Mouse (Mus musculus): ENCODE measurements around the gene Pla2g2f. TPM values are rescaled to one million over a fixed set of nuclear protein-coding genes. Genes with fewer than 3 reads are reported as not detected.

Pla2g2f gene
- polyA plus RNA-seq, 1 experiment from 2014 or later = 0.12 TPM

GRCm38 (mm10) chr4:138734105-138734504 is 23.3 kb downstream of the Pla2g2f start:
- no peaks in the 10 kb centered on the region for H3K9me3 ChIP-seq (ENCODE audit: control insufficient read depth, low read length)
- H3K4me1 ChIP-seq (replicated peaks; ENCODE audit: control insufficient read depth, insufficient read depth, low read length) = no peaks in the 10 kb centered on the region
- H3K36me3 ChIP-seq (ENCODE audit: control insufficient read depth, insufficient read depth, low read length) = no peaks in the 10 kb centered on the region
- ATAC-seq (ENCODE audit: low FRiP score) (no peak), DNase-seq (ENCODE audit: low spot score) (no peak)
- H3K27me3 ChIP-seq (ENCODE audit: control insufficient read depth, insufficient read depth, low read length) = no peaks in the 10 kb centered on the region
- H3K4me3 ChIP-seq (ENCODE audit: low read depth, low read length) = no peak overlapping the region
- H3K9ac ChIP-seq (ENCODE audit: low read depth, low read length) = no peak overlapping the region
- H3K27ac ChIP-seq (ENCODE audit: low read depth, low read length) = no peak overlapping the region
- 80% methylated on average over 7 of the region's 7 CpGs for whole genome bisulfite sequencing
- no peak overlapping the region for H3K4me2 ChIP-seq (replicated peaks; ENCODE audit: low read depth, low read length)

DNA sequence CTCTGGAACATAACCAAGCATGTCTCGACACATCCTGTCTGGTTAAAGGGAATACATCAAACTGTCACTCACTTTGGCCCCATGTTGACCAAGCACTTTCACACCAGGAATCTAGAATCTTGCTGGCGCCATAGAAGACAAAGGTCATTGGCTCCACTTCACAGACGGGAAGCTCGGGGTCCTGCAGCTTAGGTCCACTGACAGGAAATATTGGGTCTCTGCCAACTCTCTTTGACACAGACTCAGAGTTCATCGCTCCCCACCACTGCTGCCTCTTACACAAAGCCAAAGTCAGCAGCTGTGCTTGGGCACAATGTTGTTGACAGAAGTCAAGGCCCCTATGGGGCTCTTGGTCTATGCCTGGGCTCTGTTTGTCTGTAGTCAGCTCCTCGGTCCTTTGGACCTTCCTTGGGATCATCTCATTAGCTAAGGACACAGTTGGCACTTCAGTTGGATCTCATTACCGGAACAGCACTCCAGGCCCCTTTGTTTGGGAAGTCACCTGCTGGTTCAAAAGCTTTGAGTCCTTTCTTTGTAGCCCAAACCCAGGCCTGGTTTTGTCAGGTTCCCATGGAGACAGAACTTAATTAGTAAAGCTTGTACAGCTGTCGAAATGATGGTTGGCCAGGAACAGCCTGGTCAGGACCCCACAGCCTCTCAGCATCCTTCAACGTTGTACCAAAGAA is 28.3 kb downstream of the Pla2g2f start:
- H3K4me3 ChIP-seq (ENCODE audit: low read depth, low read length) = no peak overlapping the region
- H3K4me1 ChIP-seq (replicated peaks; ENCODE audit: control insufficient read depth, insufficient read depth, low read length) = 0 out of 2 replicates have a peak, but pooled peaks cover 5% of the 10 kb centered on the region
- H3K27me3 ChIP-seq (ENCODE audit: control insufficient read depth, insufficient read depth, low read length) = no peaks in the 10 kb centered on the region
- H3K4me2 ChIP-seq (replicated peaks; ENCODE audit: low read depth, low read length) = no peak overlapping the region
- H3K36me3 ChIP-seq (ENCODE audit: control insufficient read depth, insufficient read depth, low read length) = no peaks in the 10 kb centered on the region
- H3K9ac ChIP-seq (ENCODE audit: low read depth, low read length) = no peak overlapping the region
- H3K27ac ChIP-seq (ENCODE audit: low read depth, low read length) = no peak overlapping the region
- no peaks in the 10 kb centered on the region for H3K9me3 ChIP-seq (ENCODE audit: control insufficient read depth, low read length)
- DNase-seq (ENCODE audit: low spot score) (peak; percentile 36), ATAC-seq (ENCODE audit: low FRiP score) (no peak)
- 31% methylated on average over 9 of the region's 9 CpGs for WGBS

DNA sequence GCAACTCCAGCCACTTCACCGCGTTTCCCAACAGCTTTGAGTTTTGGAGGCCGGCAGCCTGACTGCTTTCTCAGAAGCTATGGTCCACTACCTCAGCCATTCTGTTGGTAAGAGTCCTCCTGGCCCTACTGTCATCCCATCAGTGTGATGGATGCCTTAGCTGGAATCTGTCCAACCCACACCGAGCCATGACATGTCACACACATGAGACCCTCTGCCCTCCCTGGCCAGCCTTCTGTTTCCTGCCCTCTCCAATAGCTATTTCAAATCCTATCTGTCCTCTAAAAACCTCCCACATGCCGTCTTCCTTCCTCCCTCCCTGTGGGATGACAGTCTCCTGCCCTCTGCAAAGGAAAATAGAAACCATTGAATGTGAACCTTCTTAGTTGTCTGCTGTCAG is 31.7 kb downstream of the Pla2g2f start:
- H3K27ac ChIP-seq (ENCODE audit: low read depth, low read length) = no peak overlapping the region
- no peak overlapping the region for H3K4me2 ChIP-seq (replicated peaks; ENCODE audit: low read depth, low read length)
- no peaks in the 10 kb centered on the region for H3K36me3 ChIP-seq (ENCODE audit: control insufficient read depth, insufficient read depth, low read length)
- H3K4me1 ChIP-seq (replicated peaks; ENCODE audit: control insufficient read depth, insufficient read depth, low read length) = 0 out of 2 replicates have a peak, but pooled peaks cover 5% of the 10 kb centered on the region
- no peak overlapping the region for H3K9ac ChIP-seq (ENCODE audit: low read depth, low read length)
- H3K4me3 ChIP-seq (ENCODE audit: low read depth, low read length) = no peak overlapping the region
- WGBS = 67% methylated on average over 5 of the region's 5 CpGs
- H3K9me3 ChIP-seq (ENCODE audit: control insufficient read depth, low read length) = no peaks in the 10 kb centered on the region
- DNase-seq (ENCODE audit: low spot score) = no peak
- no peak for ATAC-seq (ENCODE audit: low FRiP score)
- H3K27me3 ChIP-seq (ENCODE audit: control insufficient read depth, insufficient read depth, low read length) = no peaks in the 10 kb centered on the region

DNA sequence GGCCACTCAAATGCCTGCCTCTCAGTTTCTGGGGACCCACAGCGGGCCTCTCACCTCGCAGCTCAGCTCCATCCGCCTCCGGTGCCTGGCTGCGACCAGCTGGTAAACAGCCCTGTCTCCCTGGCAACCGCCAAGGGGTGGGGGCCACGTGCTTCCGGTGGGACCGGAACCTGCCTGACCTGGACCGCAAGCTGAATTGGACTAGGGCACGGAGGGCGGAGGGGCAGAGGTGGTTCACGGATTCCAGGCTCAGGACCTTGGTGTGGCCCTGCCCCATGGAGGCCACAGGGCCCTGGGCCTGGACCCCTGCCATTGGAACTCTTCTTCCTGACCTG is 32.3 kb downstream of the Pla2g2f start:
- ATAC-seq (ENCODE audit: low FRiP score) = peak; percentile 79
- DNase-seq (ENCODE audit: low spot score) = peak; percentile 75
- WGBS = 8% methylated on average over 13 of the region's 13 CpGs
- peak overlapping the region; percentile 16; the same call in 1 of the 2 replicates for H3K4me3 ChIP-seq (ENCODE audit: low read depth, low read length)
- peak overlapping the region; percentile 54 for H3K9ac ChIP-seq (ENCODE audit: low read depth, low read length)
- H3K36me3 ChIP-seq (ENCODE audit: control insufficient read depth, insufficient read depth, low read length) = no peaks in the 10 kb centered on the region
- no peaks in the 10 kb centered on the region for H3K9me3 ChIP-seq (ENCODE audit: control insufficient read depth, low read length)
- H3K27ac ChIP-seq (ENCODE audit: low read depth, low read length) = 0 out of 2 replicates have a peak overlapping the region, but pooled peaks have one; percentile 4
- H3K4me2 ChIP-seq (replicated peaks; ENCODE audit: low read depth, low read length) = peak overlapping the region; percentile 54
- H3K4me1 ChIP-seq (replicated peaks; ENCODE audit: control insufficient read depth, insufficient read depth, low read length) = 0 out of 2 replicates have a peak, but pooled peaks cover 5% of the 10 kb centered on the region
- no peaks in the 10 kb centered on the region for H3K27me3 ChIP-seq (ENCODE audit: control insufficient read depth, insufficient read depth, low read length)

GRCm38 (mm10) chr4:138724354-138725126 is 32.9 kb downstream of the Pla2g2f start, which contains the start of gene Pla2g2c:
TSS of gene Pla2g2c (plus strand) at chr4:138724792.
- 50% methylated on average over 18 of the region's 18 CpGs for WGBS
- peak within 1 kb of the TSS; percentile 54 for H3K4me2 ChIP-seq (replicated peaks; ENCODE audit: low read depth, low read length)
- H3K27me3 ChIP-seq (ENCODE audit: control insufficient read depth, insufficient read depth, low read length) = no peaks in the 10 kb centered on the region
- no peaks in the 10 kb centered on the region for H3K9me3 ChIP-seq (ENCODE audit: control insufficient read depth, low read length)
- peak within 1 kb of the TSS; percentile 16; the same call in 1 of the 2 replicates for H3K4me3 ChIP-seq (ENCODE audit: low read depth, low read length)
- ATAC-seq (ENCODE audit: low FRiP score) (no peak), DNase-seq (ENCODE audit: low spot score) (no peak)
- no peaks in the 10 kb centered on the region for H3K36me3 ChIP-seq (ENCODE audit: control insufficient read depth, insufficient read depth, low read length)
- peak within 1 kb of the TSS; percentile 54 for H3K9ac ChIP-seq (ENCODE audit: low read depth, low read length)
- H3K4me1 ChIP-seq (replicated peaks; ENCODE audit: control insufficient read depth, insufficient read depth, low read length) = 0 out of 2 replicates have a peak, but pooled peaks cover 5% of the 10 kb centered on the region
- H3K27ac ChIP-seq (ENCODE audit: low read depth, low read length) = 0 out of 2 replicates have a peak within 1 kb of the TSS, but pooled peaks have one; percentile 4

DNA sequence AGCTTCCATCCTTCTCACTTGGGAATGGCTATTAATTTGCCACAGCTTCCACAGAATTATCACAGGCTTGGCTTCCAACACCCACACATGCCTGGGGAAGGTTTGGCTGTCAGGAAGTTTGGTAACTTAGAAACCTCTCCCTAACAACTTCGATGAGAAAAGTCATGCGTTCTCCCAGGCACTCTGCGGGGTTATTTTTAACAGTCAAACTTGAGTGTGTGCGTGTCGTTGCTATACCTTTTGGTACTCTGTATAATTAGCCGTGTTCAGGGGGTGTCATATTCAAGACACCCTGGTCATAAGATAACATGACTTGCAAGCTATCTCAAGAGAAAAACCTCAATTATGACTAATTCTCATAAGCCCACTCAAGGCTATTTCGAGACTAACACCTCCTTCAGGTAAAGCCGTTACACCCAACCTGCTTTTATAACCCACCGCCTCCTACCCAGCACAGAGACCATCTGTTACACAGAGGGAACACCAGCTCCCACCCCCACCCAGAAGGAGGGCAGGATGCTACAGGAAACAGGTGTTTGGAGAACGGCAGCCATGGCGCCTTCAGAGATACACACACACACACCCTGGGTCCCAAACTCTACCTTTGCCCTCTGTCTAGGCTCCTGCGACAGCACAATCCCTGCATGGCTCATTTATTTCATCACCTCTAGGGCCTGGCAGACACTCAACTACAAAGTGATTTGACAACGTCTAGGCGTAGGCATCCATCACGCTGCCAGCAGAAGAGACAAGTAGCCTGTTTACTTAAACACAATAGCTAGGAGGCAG is 33.7 kb downstream of the Pla2g2f start:
- Histone ChIP-seq H3K9ac (ENCODE audit: low read depth, low read length) (no peak overlapping the region), H3K4me2 (replicated peaks; ENCODE audit: low read depth, low read length) (no peak overlapping the region), H3K27me3 (ENCODE audit: control insufficient read depth, insufficient read depth, low read length) (no peaks in the 10 kb centered on the region), H3K9me3 (ENCODE audit: control insufficient read depth, low read length) (no peaks in the 10 kb centered on the region), H3K4me3 (ENCODE audit: low read depth, low read length) (no peak overlapping the region), H3K36me3 (ENCODE audit: control insufficient read depth, insufficient read depth, low read length) (no peaks in the 10 kb centered on the region), H3K4me1 (replicated peaks; ENCODE audit: control insufficient read depth, insufficient read depth, low read length) (0 out of 2 replicates have a peak, but pooled peaks cover 5% of the 10 kb centered on the region), H3K27ac (ENCODE audit: low read depth, low read length) (no peak overlapping the region)
- no peak for DNase-seq (ENCODE audit: low spot score)
- ATAC-seq (ENCODE audit: low FRiP score) = no peak
- 74% methylated on average over 15 of the region's 15 CpGs for WGBS

DNA sequence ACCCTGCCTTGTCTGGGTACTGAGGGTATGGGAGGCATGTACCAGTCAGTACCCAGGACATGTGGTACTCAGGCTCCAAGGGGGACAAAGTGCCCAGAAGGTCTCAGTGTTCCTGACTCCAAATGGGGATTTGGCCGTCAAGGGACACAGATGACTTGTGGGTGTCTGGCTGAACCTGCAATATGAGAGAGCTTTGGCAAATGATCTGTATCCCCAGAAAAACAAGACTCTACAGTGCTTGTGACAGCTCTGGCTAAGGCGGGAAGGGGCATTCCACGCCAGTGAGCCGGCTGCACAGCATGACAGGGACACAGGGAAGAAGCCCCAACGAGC is 38.2 kb downstream of the Pla2g2f start:
- H3K4me1 ChIP-seq (replicated peaks; ENCODE audit: control insufficient read depth, insufficient read depth, low read length) = no peaks in the 10 kb centered on the region
- H3K36me3 ChIP-seq (ENCODE audit: control insufficient read depth, insufficient read depth, low read length) = no peaks in the 10 kb centered on the region
- no peaks in the 10 kb centered on the region for H3K27me3 ChIP-seq (ENCODE audit: control insufficient read depth, insufficient read depth, low read length)
- H3K27ac ChIP-seq (ENCODE audit: low read depth, low read length) = no peak overlapping the region
- WGBS = 77% methylated on average over 5 of the region's 5 CpGs
- no peak for DNase-seq (ENCODE audit: low spot score)
- H3K9ac ChIP-seq (ENCODE audit: low read depth, low read length) = no peak overlapping the region
- no peak overlapping the region for H3K4me2 ChIP-seq (replicated peaks; ENCODE audit: low read depth, low read length)
- no peak overlapping the region for H3K4me3 ChIP-seq (ENCODE audit: low read depth, low read length)
- no peaks in the 10 kb centered on the region for H3K9me3 ChIP-seq (ENCODE audit: control insufficient read depth, low read length)
- no peak for ATAC-seq (ENCODE audit: low FRiP score)

DNA sequence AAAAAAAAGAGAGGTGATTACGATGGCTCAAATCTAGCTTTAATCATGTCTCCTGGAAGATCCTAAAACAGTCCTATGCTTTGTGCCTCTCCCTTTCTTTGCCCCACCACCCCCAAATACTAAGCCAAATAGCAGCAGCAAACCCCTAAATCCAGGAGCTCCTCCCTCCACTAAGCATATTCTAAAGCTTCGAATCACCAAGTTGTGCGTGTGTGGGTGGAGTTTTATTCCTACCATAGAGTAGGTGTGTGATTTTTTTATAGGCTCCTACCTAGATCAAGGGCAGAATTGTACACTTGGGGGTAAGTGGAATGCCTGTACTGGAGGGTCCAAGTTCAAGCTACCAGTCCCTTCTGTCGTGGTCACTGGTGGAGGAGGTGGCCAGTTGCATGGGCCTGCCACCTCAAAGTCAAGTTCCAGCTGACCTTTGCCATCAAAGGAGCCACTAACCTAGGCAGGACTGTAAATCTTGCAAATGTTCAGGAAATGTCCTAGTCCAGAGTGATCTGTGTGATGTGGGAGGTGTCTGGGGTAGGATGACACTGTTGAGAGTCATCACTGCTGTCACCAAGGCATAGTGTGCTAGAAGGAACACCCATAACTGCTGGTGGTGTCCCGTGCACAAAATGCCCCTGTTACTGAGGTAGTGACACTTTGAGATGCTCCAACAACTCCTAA is 38.7 kb downstream of the Pla2g2f start:
- Histone ChIP-seq H3K27ac (ENCODE audit: low read depth, low read length) (no peak overlapping the region), H3K4me1 (replicated peaks; ENCODE audit: control insufficient read depth, insufficient read depth, low read length) (no peaks in the 10 kb centered on the region), H3K27me3 (ENCODE audit: control insufficient read depth, insufficient read depth, low read length) (no peaks in the 10 kb centered on the region), H3K36me3 (ENCODE audit: control insufficient read depth, insufficient read depth, low read length) (no peaks in the 10 kb centered on the region), H3K4me3 (ENCODE audit: low read depth, low read length) (no peak overlapping the region), H3K4me2 (replicated peaks; ENCODE audit: low read depth, low read length) (no peak overlapping the region), H3K9me3 (ENCODE audit: control insufficient read depth, low read length) (no peaks in the 10 kb centered on the region), H3K9ac (ENCODE audit: low read depth, low read length) (no peak overlapping the region)
- ATAC-seq (ENCODE audit: low FRiP score) = no peak
- DNase-seq (ENCODE audit: low spot score) = no peak
- WGBS = 80% methylated on average over 5 of the region's 5 CpGs

Data from hindbrain, embryonic 11.5 days (tissue).